Mouse (Mus musculus) layer of hippocampus, adult 9-10 months (tissue): ENCODE results near the gene Rev1.
A peak's percentile ranks its signal among the peaks of the same experiment; 100 is the strongest.
"Not testable (repeated sequence)": the region's sequence is repeated elsewhere in the genome, so short reads cannot be mapped to it uniquely, and the experiment has no call there.

Experiments used
- DNase-seq: peaks from one replicate; pipeline ENCODE4 v3.0.0; 2022; ENCODE audit warnings: low spot score

Gene Rev1

DNA sequence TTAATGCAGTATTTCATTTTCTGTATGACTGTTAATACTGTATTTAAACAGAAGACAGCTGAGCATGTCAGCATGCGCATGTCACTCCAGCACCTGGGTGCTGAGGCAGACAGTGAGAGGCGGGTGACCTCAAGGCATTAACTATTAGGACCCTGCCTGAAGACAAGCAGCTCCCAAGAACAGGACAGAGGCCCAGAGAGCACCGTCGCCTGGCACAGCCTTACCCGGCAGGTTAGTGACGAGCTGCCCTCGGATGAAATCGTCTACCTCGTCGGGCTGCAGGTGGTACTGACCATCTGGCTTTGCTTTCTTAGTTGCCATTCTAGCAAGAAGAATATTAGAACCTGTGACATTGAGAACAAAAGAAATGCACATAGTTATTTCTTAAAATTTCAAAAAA is 62.3 kb downstream of the Rev1 start:
- no peak for DNase-seq

DNA sequence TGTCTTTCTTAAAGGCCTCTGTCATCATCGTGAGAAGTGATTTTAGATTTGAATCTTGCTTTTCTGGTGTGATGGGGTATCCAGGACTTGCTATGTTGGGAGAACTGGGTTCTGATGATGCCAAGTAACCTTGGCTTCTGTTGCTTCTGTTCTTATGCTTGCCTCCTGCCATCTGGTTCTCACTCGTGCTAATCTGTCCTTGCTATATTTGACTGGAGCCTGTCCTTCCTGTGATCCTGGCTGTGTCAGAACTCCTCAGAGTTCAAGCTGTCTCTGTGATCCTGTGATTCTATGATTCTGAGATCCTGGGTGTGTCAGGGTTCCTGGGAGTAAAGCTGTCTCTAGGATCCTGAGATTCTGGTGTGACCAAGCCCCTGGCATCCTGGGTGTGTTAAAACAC is 67.4 kb downstream of the Rev1 start:
- not testable (repeated sequence) for DNase-seq

DNA sequence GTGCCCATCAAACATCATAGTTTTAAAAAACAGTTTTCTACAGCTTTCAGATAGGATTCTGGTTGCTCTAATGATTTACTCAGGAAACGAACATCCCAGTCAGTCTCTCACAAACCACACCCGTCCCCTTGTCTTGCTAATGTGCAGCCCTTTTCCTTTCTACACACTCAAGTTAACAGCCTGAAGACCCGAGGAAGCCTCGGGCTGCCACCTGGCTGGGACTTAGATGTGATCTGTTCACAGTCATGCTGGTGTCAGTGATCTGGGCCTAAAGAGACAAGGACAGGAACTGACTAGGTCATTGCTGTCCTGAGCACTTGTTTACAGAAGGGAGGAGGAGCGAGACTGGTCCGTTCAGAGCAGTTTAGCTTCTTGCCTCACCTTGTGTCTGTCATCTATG is 71.2 kb downstream of the Rev1 start:
- DNase-seq, result no peak

GRCm38 (mm10) chr1:38055176-38055575 is 74.4 kb downstream of the Rev1 start:
- no peak for DNase-seq

DNA sequence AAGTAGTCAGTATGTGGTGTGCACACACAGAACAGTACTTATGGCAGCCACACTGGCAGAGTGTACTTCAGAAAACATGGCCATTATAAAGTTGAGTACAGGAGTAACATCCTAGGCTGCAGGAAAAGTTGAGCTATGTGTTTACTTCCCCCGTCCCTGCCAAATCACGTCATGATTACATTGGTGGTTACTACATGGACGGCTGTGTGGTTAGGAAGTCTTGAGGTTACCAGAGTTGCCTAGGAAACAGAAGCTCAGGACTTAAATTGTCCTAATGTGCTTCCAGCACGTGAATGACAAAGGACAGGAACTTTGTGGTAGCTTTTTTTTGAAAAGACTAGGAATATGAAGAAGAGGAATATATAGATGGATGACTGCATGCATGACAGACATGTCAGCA is 80.0 kb downstream of the Rev1 start:
- DNase-seq, result no peak

DNA sequence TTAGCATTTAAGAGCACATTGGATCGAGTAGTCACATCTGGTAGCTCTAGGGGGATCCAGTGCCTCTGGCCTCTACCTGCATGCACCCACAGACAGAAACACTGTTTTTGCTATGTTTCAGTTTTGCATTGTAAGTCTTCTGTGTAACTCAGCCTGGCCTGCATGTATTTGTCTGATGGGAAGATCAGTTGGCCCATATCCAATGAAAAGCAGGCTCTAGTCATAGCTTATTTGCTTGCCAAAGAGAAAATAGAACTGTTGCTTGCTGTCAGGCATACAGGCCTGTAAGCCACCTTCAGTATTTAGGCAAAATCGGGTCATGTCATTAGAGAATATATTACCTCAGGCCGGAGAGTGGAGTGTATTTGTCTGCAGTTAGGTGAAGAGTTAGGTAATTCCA is 81.5 kb downstream of the Rev1 start:
- DNase-seq, result peak; percentile 30

GRCm38 (mm10) chr1:38038898-38039297 is 90.7 kb downstream of the Rev1 start:
- DNase-seq, result no peak

DNA sequence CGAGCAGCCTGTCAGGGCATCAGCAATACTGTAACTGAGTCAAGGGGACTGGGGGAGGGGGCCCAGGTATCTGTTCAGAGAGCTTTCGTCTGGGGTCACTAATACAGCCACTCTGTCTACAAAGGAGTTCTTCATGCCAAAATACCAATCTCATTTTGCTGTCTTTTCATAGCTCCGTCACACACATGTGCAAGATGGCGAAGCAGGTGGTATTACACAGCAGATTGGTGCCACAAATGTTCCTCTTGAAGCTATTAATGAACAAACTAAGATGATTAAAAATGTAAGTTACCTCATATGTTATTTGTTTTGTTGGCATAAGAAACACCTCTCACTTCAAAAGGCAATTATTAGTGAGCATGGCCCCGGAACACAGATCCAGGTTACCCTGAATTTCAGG is 92.2 kb downstream of the Rev1 start:
- DNase-seq, result peak; percentile 46

DNA sequence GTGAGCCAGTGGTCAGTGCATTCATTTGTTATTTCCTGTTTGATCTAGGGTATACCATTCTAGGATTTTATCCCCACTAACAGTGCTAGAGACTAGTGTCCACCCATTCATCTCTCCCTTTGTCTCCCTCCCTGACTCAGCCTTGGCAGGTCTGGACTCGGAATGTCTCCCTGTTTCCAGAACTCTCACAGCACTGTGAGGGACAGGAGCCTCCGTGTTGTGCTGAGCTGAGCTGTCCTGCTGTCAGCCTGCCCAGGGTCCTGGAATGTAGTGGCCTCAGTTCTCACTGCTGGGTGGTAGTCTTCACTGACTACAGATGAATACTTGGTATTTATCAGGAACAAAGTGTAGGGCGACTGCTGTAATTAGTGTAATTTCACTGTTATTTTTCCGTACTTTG is 94.1 kb downstream of the Rev1 start:
- DNase-seq, result no peak

GRCm38 (mm10) chr1:38031391-38031790 is 98.2 kb downstream of the Rev1 start:
- DNase-seq, result no peak

DNA sequence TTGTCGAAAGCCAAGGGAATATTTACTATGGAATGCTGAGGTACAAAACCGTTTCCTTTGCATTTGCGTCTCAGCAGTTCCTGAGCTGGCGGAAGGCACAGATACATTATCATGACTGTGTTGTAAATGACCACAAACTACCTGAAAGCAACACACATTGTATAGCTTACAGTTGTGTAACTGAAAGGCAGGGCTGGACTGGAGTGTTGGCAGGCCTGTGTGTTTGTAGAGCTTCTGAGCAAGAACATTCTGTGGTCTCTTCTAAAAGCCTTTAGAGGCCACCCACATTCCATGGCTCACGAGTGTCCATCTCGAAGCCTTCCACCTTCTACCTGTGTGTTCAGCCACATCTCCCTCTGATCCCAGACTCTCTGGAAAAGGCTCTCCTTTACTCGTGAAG is 102.3 kb downstream of the Rev1 start:
- no peak for DNase-seq

GRCm38 (mm10) chr1:38014551-38015203 is 114.9 kb downstream of the Rev1 start:
- no peak for DNase-seq

DNA sequence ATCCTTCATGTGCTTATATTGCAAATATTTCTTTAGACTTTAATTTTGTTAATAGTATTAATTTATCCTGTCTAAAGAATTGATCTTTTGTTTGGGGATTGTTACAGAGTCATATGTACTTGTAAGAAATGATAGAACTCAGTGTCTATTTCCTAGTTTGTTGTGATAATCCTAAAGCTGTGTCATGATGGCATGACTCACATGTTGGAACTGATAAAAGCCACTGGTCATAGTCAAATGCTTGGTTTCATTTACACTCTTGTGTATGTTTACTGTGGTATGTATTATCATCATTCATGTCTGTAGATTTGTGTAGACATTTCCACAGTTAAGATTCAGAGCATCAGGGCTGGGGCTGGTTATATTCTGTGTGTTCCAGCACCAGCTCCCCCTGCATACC is 117.1 kb downstream of the Rev1 start:
- DNase-seq, result no peak

GRCm38 (mm10) chr1:38012104-38012503 is 117.5 kb downstream of the Rev1 start:
- DNase-seq, result peak; percentile 11

DNA sequence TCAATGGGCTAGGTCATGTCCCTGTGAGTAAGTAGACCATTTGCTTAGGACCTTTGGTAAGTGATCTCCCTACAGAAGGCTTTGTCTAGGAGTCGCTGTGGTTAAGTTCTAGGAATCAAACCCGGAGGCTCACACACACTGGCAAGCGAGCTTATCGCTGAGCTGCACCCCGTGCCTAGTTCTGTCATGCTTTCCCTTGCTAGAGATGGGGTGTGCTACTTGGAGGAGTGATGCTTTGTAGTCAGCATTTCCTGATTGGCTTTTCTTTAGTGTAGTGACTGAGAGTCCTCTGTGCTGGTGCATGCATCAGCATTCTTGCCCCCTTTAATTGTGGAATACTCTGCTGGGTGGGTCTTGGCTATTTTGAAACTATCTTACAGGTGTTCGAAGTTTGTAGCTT is 118.0 kb downstream of the Rev1 start:
- DNase-seq, result no peak

DNA sequence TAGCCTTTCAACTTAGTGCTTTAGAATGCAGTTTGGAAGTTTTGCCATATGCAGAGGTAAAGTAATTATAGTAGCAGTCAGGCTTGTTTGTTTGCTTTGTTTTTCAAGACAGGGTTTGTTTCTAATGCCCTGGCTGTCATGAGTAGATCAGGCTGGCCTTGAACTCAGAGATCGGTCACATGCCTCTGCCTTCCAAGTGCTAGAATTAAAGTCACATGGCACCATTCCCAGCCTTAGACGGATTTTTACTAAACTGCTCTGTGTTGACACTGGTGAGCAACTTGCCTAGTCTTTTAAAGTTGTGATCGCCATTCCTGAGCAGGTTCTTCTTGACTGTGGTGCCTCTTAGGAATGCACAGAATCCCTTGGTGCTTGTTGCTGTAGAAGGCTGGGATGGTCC is 122.9 kb downstream of the Rev1 start:
- no peak for DNase-seq

DNA sequence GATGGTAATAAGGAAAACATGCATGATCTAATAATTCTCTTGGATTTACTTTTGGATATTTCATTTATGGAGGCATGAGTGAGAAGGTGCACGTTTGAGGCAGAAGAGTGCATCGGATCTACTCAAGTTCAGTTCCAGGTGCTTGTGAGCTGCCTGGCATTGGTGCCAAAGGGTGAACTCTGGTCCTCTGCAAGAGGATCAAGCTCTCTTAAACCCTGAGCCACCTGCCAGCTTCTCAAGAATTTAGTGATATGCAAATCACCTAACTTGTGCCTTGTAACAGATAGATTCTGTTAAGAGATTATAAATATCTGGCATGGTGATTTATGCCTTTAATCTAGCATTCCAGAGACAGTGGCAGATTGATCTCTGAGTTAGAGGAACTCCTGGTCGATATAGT is 126.6 kb downstream of the Rev1 start:
- no peak for DNase-seq
